Mouse (Mus musculus): ENCODE measurements around the gene Tmem256.

GRCm38 (mm10) chr11:69850754-69851153 lies 12.4 kb downstream of the Tmem256 start:
- no peak for TF ChIP-seq CTCF (IDR thresholded peaks at IDR 0.05; ENCODE audit: low read depth, low read length)
- TF ChIP-seq POLR2A (IDR thresholded peaks at IDR 0.05; ENCODE audit: extremely low read depth, insufficient read depth, low read length) = no peak
